Mouse (Mus musculus): ENCODE measurements around the gene Zfp629.

Gene Zfp629

DNA sequence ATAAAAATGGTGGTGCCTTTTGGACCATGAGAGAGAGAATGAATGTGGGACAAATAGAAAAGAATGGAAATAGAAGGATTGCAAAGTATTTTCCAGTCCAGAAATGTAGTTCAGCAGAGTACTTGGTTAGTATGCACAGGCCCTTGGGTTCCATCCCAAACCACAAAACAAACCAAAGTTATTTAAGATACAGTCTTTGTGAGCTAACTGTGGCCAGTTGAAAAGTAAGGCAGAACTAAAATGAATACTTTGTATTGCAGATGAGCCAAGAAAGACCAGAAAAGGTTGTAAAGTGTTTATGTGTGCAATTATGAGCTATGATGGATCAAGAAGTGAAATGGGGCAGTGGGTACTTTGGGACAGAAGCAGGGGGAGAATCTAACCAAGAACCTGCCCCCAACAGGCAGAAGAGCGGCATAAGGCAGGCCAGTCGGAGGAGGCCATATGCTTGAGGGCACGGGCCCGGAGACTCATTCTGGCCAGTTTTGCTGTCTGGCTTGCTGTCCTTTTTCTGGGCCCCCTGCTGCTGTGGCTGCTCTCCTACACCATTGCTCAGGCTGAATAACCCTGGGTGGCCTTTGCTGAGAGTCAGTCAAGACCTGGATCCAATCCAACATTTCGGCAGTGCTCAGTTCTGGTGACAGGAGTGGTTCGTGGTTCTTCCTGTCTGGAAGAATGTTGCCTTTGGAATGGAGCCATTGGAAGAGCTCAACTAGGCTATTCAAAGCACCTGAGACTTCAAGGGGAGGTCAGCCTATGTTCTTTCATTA, 51.0 kb downstream of the Zfp629 start:
- peak; percentile 58 to 71 for DNase-seq (ENCODE audit: low spot score in 2 of 2)

DNA sequence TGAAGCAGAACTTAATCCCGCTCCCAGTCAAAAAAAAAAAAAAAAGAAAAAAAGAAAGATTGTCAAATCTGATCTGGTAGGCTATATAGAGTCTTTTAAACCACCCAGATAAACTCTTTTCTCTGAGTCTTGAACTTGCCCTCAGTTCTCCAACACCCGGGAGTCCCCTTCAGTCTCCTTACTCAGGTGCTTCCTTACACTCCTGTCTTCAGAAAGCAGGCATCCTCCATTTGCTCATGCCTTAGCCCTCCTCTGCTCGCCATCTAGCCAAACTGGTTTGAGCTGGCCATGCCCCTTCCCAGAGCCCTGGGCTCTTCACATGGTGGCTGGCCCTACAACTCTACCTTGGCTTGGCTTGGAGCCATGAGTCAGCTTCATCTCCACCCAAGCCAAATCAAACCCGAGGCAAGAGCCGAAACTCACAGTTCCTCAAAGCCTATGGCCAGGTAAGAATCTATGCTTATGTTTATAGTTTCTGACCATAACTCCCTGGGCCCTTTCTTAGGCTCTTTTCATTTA, 54.2 kb downstream of the Zfp629 start, which contains the start of gene Tmem265:
Gene Tmem265, plus strand, starts transcription at position 51 of the 519 bp plus-strand sequence.
- no peak for DNase-seq (ENCODE audit: low spot score in 2 of 2)

DNA sequence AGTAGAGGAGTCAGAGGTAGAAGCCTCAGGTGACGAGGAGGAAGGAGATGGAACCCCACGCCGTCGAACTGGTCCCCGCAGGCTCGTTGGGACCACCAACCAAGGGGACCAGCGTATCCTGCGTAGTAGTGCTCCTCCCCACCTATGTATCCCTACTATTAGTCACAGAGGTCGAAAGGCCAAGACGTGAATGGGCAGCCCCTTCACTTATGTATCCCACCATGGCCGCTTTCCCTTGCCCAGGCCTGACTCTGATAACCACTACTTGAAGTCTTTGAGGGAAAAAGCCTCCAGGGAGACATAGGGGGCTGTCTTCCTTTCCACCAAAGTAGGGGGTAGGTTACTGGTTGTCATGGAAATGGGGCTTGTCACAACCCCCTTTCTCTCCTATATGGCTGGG, 55.0 kb downstream of the Zfp629 start:
- no peak for DNase-seq (ENCODE audit: low spot score in 2 of 2)
